Mouse (Mus musculus) layer of hippocampus, postnatal 14 days (tissue): ENCODE results near the gene Stag1. TPM values are rescaled to one million over a fixed set of nuclear protein-coding genes. Genes with fewer than 3 reads are reported as not detected.

Experiments
- total RNA-seq, 2 experiments: library from RNA; stranded (reverse); gene quantifications; 2 replicates each; pipeline ENCODE4 v1.2.3; 2021

Stag1 gene
- total RNA-seq, 2 experiments from 2014 or later = 39.0 to 40.6 TPM

Other genes starting within 250 kb of the Stag1 start
- gene Il20rb, start 111.0 kb upstream of the Stag1 start, total RNA-seq = 1 to 10 TPM; 1.3 to 1.5 TPM
- gene Nck1, start 51.7 kb upstream of the Stag1 start, total RNA-seq = 10 to 100 TPM; 26.5 to 29.4 TPM
- 10 to 100 TPM; 11.2 to 12.0 TPM for gene Slc35g2, start 26.7 kb upstream of the Stag1 start, total RNA-seq